ENCODE assay signal across 9 mouse cellular contexts in genomic region chr2:151008006-151008405, GRCm38 (mm10). TPM values are rescaled to one million over a fixed set of nuclear protein-coding genes. Genes with fewer than 3 reads are reported as not detected.
DNase-seq lines count a peak whose midpoint lies in the region; ATAC-seq and TF ChIP-seq lines count a peak whose summit lies in the region.
"Had no signal": no experiment of that assay in that cellular context is flagged by ENCODE, and none has a peak within 500 bp of the region (broad histone marks: within the 10 kb centered on the region; RNA-seq: fewer than 3 reads in every experiment).

No protein-coding gene starts in this region.

- no peak for TF ChIP-seq EP300 in lung, postnatal 0 days (IDR thresholded peaks at IDR 0.05)

- no peak overlapping the region for H3K9ac ChIP-seq in lung, postnatal 0 days (replicated peaks; ENCODE audit: low read depth)
- H3K9ac ChIP-seq in forebrain, embryonic 11.5 days (ENCODE audit: low read length), result peak overlapping the region; percentile 87
- H3K9ac ChIP-seq in limb, embryonic 13.5 days, result peak overlapping the region; percentile 86
- no peak overlapping the region for H3K9ac ChIP-seq in stomach, embryonic 14.5 days (replicated peaks; ENCODE audit: low read depth, low read length)

- ATAC-seq in lung, postnatal 0 days, result no peak
- no peak for ATAC-seq in forebrain, embryonic 11.5 days (replicated peaks; ENCODE audit: low FRiP score)
- no peak for ATAC-seq in limb, embryonic 13.5 days (ENCODE audit: low FRiP score, low read depth)
- ATAC-seq in stomach, embryonic 14.5 days (ENCODE audit: insufficient number of reproducible peaks, insufficient read depth, low FRiP score, low read depth), result no peak
- ATAC-seq: activated CD4-positive, CD25-positive, alpha-beta regulatory T cell, adult 4 months had no signal

- H3K9me3 ChIP-seq in lung, postnatal 0 days (ENCODE audit: low read length), result no peaks in the 10 kb centered on the region
- no peaks in the 10 kb centered on the region for H3K9me3 ChIP-seq in forebrain, embryonic 11.5 days (ENCODE audit: control insufficient read depth, low read length)
- no peaks in the 10 kb centered on the region for H3K9me3 ChIP-seq in limb, embryonic 13.5 days
- no peaks in the 10 kb centered on the region for H3K9me3 ChIP-seq in stomach, embryonic 14.5 days (ENCODE audit: control insufficient read depth, low read depth, low read length)

- peak overlapping the region; percentile 75; the same call in 1 of the 2 replicates for H3K4me2 ChIP-seq in lung, postnatal 0 days (replicated peaks; ENCODE audit: low read depth, low read length)
- peak overlapping the region; percentile 74 for H3K4me2 ChIP-seq in forebrain, embryonic 11.5 days (ENCODE audit: low read depth, low read length, severe bottlenecking)
- H3K4me2 ChIP-seq in limb, embryonic 13.5 days (replicated peaks), result peak overlapping the region; percentile 88
- H3K4me2 ChIP-seq in stomach, embryonic 14.5 days (replicated peaks; ENCODE audit: low read depth, low read length), result peak overlapping the region; percentile 82

- 27% methylated on average over 6 of the region's 6 CpGs for WGBS in lung, postnatal 0 days
- WGBS in forebrain, embryonic 11.5 days, result 49% methylated on average over 6 of the region's 6 CpGs
- 27% methylated on average over 6 of the region's 6 CpGs for WGBS in limb, embryonic 13.5 days
- 30% methylated on average over 6 of the region's 6 CpGs for WGBS in stomach, embryonic 14.5 days

- no peak overlapping the region for H3K4me3 ChIP-seq in lung, postnatal 0 days (ENCODE audit: low read depth, low read length)
- peak overlapping the region; percentile 68 for H3K4me3 ChIP-seq in forebrain, embryonic 11.5 days (ENCODE audit: low read depth, low read length)
- peak overlapping the region; percentile 71 for H3K4me3 ChIP-seq in limb, embryonic 13.5 days
- peak overlapping the region; percentile 59 for H3K4me3 ChIP-seq in stomach, embryonic 14.5 days (ENCODE audit: low read depth, low read length)

- H3K27ac ChIP-seq in lung, postnatal 0 days (ENCODE audit: low read length), result no peak overlapping the region
- H3K27ac ChIP-seq in forebrain, embryonic 11.5 days (ENCODE audit: low read depth, low read length), result no peak overlapping the region
- H3K27ac ChIP-seq in limb, embryonic 13.5 days, result no peak overlapping the region
- no peak overlapping the region for H3K27ac ChIP-seq in stomach, embryonic 14.5 days (ENCODE audit: low read length)

- H3K4me1 ChIP-seq in lung, postnatal 0 days (ENCODE audit: insufficient read depth, low read depth, low read length), result peaks cover 5% of the 10 kb centered on the region; the same call in 1 of the 2 replicates
- no peaks in the 10 kb centered on the region for H3K4me1 ChIP-seq in forebrain, embryonic 11.5 days (replicated peaks; ENCODE audit: control insufficient read depth, insufficient read depth, low read length)
- peaks cover 20% of the 10 kb centered on the region; the same call in 1 of the 2 replicates for H3K4me1 ChIP-seq in limb, embryonic 13.5 days
- peaks cover 7% of the 10 kb centered on the region; the same call in 1 of the 2 replicates for H3K4me1 ChIP-seq in stomach, embryonic 14.5 days (ENCODE audit: control insufficient read depth, insufficient read depth, low read length)

- no peak for DNase-seq in lung, postnatal 0 days (ENCODE audit: low spot score)
- DNase-seq in lung, postnatal 4 days, result no peak
- DNase-seq in forebrain, embryonic 11.5 days (ENCODE audit: low spot score), result no peak
- no peak for DNase-seq in urinary bladder, adult 2 months (ENCODE audit: low spot score)
- no peak for DNase-seq in yolk sac, embryonic 10.5 days (ENCODE audit: low spot score)
- DNase-seq in right cerebral cortex, postnatal 10 days (ENCODE audit: low spot score in 2 of 2), result no peak

- 0 out of 2 replicates have a peak, but pooled peaks cover 3% of the 10 kb centered on the region for H3K27me3 ChIP-seq in lung, postnatal 0 days (replicated peaks; ENCODE audit: insufficient read depth, low read length)
- H3K27me3 ChIP-seq in forebrain, embryonic 11.5 days (ENCODE audit: control insufficient read depth, insufficient read depth, low read length), result no peaks in the 10 kb centered on the region
- H3K27me3 ChIP-seq in limb, embryonic 13.5 days, result no peaks in the 10 kb centered on the region
- no peaks in the 10 kb centered on the region for H3K27me3 ChIP-seq in stomach, embryonic 14.5 days (ENCODE audit: control insufficient read depth, insufficient read depth, low read length)

- TF ChIP-seq CTCF in lung, postnatal 0 days (IDR thresholded peaks at IDR 0.05), result no peak

- no peaks in the 10 kb centered on the region for H3K36me3 ChIP-seq in lung, postnatal 0 days (ENCODE audit: insufficient read depth, low read length)
- H3K36me3 ChIP-seq in forebrain, embryonic 11.5 days (ENCODE audit: control insufficient read depth, insufficient read depth, low read length), result no peaks in the 10 kb centered on the region
- no peaks in the 10 kb centered on the region for H3K36me3 ChIP-seq in limb, embryonic 13.5 days
- H3K36me3 ChIP-seq in stomach, embryonic 14.5 days (ENCODE audit: control insufficient read depth, insufficient read depth, low read length), result no peaks in the 10 kb centered on the region

RNA-seq across cellular contexts. Expression of gene Ninl, which starts 31.2 kb away (rescaled TPM):
- 2.9 and 3.9 TPM in 2 replicates for polyA plus RNA-seq in lung, postnatal 0 days (2015; fragmentation: Nextera tagmentation; extraction: Ambion mirVana)
- polyA plus RNA-seq in forebrain, embryonic 11.5 days (2014; fragmentation: Nextera tagmentation; extraction: Ambion mirVana), result 26.7 and 28.7 TPM in 2 replicates
- polyA plus RNA-seq in limb, embryonic 13.5 days (2015; fragmentation: Nextera tagmentation; extraction: Ambion mirVana), result 8.6 and 9.8 TPM in 2 replicates
- polyA plus RNA-seq in stomach, embryonic 14.5 days (2014; fragmentation: Nextera tagmentation; extraction: Ambion mirVana), result 13.0 and 14.0 TPM in 2 replicates
- polyA plus RNA-seq in urinary bladder, adult 2 months (2012; rRNA removed), result 6.5 and 6.7 TPM in 2 replicates
- polyA plus RNA-seq: activated CD4-positive, CD25-positive, alpha-beta regulatory T cell, adult 4 months had no signal

RNA-seq across cellular contexts. Expression of gene Nanp, which starts 31.2 kb away (rescaled TPM):
- 20.8 and 23.4 TPM in 2 replicates for polyA plus RNA-seq in lung, postnatal 0 days (2015; fragmentation: Nextera tagmentation; extraction: Ambion mirVana)
- polyA plus RNA-seq in forebrain, embryonic 11.5 days (2014; fragmentation: Nextera tagmentation; extraction: Ambion mirVana), result 46.5 and 51.9 TPM in 2 replicates
- 49.4 and 51.4 TPM in 2 replicates for polyA plus RNA-seq in limb, embryonic 13.5 days (2015; fragmentation: Nextera tagmentation; extraction: Ambion mirVana)
- polyA plus RNA-seq in stomach, embryonic 14.5 days (2014; fragmentation: Nextera tagmentation; extraction: Ambion mirVana), result 48.7 and 61.3 TPM in 2 replicates
- 11.5 and 15.2 TPM in 2 replicates for polyA plus RNA-seq in urinary bladder, adult 2 months (2012; rRNA removed)

Comparison
In these comparisons a context has a peak if more than half of its experiments do, and no peak if none do; other contexts are left out.
1. H3K9ac ChIP-seq: peak in forebrain, embryonic 11.5 days (single experiment) and limb, embryonic 13.5 days (single experiment); none in lung, postnatal 0 days (single experiment) and stomach, embryonic 14.5 days (single experiment).
2. Peak in every context shown above with its lines, with median percentiles within 50 percentile points of each other: H3K4me2 ChIP-seq.